Mouse (Mus musculus) left cerebral cortex, adult 8-10 months (tissue): ENCODE results near the gene Ulk1. TPM values are rescaled to one million over a fixed set of nuclear protein-coding genes. Genes with fewer than 3 reads are reported as not detected.
A peak's percentile ranks its signal among the peaks of the same experiment; 100 is the strongest.
"Not testable (repeated sequence)": the region's sequence is repeated elsewhere in the genome, so short reads cannot be mapped to it uniquely, and the experiment has no call there.

Source experiments
- DNase-seq, 2 experiments: peaks; one replicate each; pipeline ENCODE4 v3.0.0; 2022; ENCODE audit warnings: low spot score in 2 of 2
- total RNA-seq, 4 experiments: library from RNA; stranded (reverse); gene quantifications; 2 replicates each; pipeline ENCODE4 v1.2.4; 2022

Gene Ulk1
- total RNA-seq, 4 experiments from 2014 or later: 59.2 to 67.2 (median 66.3) TPM

- DNase-seq: no peak
These were observed 3.7 kb downstream of the Ulk1 start for GRCm38 (mm10) chr5:110806154-110806553.

- DNase-seq: no peak
These were observed 5.7 kb downstream of the Ulk1 start for GRCm38 (mm10) chr5:110804012-110804743.

DNA sequence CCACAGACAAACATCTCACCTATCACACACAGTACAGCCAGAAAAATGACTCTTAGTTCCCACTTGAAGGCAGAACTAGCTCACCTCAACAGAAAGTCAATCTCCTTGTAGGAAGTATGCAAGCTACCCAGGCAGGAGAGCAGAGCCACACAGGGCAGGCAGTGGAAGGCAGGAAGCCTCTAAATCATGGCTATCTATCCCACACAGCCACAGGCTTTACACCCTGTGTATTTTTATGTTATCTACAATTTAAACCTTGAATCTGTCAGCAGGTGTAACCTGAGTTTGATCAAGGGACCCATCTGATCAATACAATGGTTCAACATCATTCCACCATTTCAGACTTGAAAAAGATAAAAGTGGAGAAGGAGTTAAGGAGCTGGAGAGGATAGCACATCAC is 7.1 kb downstream of the Ulk1 start:
- DNase-seq: no peak

GRCm38 (mm10) chr5:110802186-110802585 is 7.7 kb downstream of the Ulk1 start:
- DNase-seq: no peak

GRCm38 (mm10) chr5:110801036-110801624 is 8.8 kb downstream of the Ulk1 start:
- no peak for DNase-seq

GRCm38 (mm10) chr5:110797696-110798095 is 12.2 kb downstream of the Ulk1 start:
- no peak for DNase-seq

DNA sequence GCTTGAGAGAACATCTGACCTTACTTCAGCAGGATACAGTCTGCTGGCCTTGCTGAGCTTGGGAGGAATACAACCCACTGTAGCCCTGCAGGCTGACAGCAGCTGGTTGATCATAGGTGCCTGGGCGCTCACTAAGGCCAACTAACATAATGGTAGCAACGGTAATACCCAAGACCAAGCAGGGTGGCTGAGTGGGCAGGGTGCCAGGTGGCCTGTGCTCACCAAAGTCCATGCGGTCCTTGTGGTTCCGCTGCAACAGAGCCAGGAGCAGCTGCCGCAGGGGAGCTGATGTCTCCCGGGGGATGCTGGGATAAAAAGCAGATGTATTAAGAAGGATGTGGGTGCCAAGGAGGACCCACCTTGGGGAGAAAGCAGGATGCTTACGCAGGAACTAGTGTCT is 15.5 kb downstream of the Ulk1 start:
- DNase-seq: no peak

GRCm38 (mm10) chr5:110788684-110789083 is 21.2 kb downstream of the Ulk1 start:
- no peak for DNase-seq

- DNase-seq: no peak
These were observed 23.6 kb downstream of the Ulk1 start for GRCm38 (mm10) chr5:110786081-110786835.

DNA sequence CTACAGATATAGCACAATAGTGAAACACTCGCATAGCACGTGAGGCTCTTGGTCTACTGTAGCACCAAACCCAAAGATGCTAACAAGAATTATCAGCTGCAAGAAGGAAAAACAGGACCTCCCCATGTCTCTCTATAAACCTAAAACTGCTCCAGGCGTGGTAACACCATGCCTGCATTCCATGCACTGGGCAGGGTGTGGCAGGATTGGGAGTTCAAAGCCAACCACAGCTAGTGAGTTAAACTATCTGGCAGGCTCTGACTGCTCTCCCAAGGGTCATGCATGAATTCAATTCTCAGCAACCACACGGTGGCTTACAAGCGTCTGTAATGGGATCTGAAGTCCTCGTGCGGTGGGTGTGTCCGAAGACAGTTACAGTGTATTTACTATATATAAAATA is 26.7 kb downstream of the Ulk1 start:
- DNase-seq: no peak

- no peak for DNase-seq
These were observed 28.2 kb downstream of the Ulk1 start for GRCm38 (mm10) chr5:110781529-110782238.

DNA sequence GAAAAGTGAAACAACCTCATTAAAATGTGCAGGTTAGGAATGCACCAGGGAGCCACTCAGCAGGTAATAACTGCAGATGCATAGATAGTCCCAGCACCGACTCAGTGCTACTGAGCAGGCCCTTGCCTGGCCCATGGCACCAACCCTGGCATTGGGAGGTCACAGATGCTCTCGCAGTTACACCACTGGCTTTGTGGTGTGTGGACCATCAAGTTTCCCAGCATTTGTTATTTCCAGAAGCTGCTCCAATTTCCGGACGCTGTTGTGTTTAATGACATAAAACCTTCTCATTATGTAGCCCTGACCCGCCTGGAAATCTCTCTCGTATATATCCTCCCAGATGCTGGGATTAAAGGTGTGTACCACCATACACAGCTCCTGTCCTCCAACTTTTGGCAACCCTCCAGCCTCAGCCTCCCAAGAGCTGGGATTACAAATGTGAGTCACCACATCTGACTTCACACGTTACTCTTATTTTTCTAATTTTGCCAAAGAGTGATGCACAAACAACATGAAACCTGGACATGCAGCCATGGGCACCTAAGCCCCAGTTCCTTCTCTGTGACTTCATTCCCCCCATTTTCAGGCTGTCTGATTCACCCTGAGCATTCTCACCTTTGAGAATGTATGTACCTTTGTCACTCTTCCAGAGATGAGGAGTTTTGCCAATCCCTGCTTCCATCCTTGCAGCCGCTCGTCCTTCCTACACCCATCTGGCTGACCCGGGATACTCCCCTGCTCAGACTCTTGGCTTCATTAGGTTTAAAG is 29.0 kb downstream of the Ulk1 start:
- no peak for DNase-seq

GRCm38 (mm10) chr5:110779998-110780760 is 29.7 kb downstream of the Ulk1 start, which contains the start of gene Pus1:
Pus1 (minus strand) TSS chr5:110780659.
- peak; percentile 91 to 93 for DNase-seq

DNA sequence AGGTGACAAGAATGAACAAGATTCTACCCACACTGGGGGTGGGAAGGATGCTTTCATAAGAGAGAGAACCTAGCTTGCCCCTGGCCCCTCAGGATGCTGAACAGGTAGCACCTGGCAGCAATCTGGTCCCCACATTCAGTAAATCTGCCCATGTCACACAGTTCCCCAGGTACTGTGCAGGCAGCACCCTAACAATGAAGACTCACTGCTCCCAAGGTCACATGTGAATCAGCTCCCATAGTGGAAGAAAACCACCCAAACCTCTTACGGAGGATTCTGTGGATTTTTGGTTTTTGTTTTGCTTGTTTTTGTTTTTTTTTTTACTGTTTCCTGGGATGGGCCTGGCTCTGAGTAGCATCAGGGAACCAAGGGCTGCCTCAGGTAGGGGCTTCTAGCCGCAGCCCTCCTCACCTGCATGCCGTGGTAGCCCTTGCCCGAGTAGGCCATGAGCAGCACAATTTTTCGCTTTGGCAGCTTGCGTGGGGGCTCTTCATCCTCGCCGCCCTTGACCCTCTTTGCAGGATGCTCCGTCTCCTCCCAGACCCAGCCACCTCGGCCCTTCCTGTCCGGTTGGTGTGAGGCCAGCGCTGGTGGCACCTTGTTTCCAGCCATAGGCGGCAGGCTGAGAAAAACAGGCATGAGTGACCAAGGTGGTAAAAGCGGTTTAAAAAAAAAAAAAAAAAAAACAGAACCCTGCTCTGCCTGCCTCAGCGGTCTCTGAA is 30.5 kb downstream of the Ulk1 start:
- no peak for DNase-seq

DNA sequence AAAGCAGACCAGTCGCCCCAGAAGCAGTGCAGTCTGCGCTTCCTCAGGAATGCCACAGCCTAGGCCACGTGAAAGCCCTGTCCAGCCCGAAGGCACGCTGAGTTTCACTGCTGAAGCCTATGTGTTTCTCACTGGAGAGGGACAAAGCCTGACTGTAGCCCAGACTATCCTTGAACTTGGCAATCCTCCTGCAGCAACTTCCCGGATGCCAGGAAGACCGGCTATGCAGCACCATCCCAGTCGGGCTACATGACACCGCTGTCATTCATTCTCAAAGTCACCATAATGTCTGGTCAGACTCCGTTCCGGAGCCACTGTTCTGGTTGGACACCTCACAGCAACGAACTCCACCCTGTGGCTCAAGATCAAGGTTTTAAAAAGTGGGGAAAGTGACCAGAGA is 31.6 kb downstream of the Ulk1 start:
- no peak for DNase-seq

DNA sequence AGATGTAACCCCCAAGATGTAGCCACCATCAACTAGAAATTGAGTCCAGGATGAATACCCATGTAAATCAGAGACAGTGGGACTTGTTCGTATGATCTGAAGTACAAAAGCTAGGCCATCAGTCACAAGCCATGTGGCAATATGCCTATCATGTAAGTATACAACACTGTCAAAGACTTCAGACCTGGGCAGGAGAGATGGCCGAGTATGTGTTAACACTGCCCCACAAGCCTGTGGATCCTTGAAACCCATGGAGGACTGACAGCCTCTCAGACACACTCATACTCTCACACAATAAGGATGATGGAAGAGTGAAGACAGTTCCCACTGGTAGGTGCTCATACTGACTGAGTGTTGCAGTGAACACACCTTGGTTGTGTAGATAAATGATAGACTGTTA is 33.8 kb downstream of the Ulk1 start:
- DNase-seq: no peak

DNA sequence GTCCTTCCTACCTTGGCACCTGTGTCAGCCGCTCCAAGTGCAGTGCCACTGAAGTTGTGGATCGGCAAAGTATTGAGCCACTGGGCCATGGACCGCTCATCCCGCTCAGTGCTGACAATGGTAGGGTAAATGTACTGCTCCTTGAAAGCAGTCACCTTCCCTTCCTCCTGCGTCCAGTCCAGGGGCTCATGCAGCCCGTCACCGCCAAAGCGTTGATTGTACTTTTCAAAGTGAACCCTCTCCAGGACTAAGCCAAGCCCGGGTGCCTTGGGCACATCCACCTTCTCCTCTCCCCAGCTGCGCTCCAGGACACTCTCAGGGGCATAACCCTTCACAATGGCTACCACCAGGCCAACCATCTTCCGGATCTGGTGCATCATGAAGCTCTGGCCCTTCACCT is 35.4 kb downstream of the Ulk1 start:
- no peak for DNase-seq

DNA sequence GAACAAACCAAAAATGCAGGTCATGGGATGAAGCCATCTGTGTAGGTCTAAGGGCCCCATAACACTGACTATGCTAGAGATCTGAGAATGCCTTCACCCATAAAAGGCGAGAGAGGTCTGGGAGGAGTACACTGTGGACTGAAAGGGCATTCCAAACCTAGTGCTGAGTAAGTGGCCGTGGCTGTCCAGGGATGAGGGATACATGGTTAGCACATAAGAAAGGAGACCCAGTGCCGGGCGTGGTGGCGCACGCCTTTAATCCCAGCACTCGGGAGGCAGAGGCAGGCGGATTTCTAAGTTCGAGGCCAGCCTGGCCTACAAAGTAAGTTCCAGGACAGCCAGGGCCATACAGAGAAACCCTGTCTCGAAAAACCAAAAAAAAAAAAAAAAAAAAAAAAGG is 37.0 kb downstream of the Ulk1 start:
- not testable (repeated sequence) for DNase-seq

GRCm38 (mm10) chr5:110770448-110771158 is 39.3 kb downstream of the Ulk1 start, which contains the start of gene Ep400:
Ep400 (minus strand) TSS chr5:110770717.
- DNase-seq: peak; percentile 97 to 100
